Mouse (Mus musculus) hindbrain, embryonic 13.5 days (tissue): ENCODE measurements around the gene Dut. TPM values are rescaled to one million over a fixed set of nuclear protein-coding genes. Genes with fewer than 3 reads are reported as not detected.
"Not testable (repeated sequence)": the region's sequence is repeated elsewhere in the genome, so short reads cannot be mapped to it uniquely, and the experiment has no call there.

Experiments
- ATAC-seq: fragments of 200-750 bp; cut with Nextera tagmentation; 2 replicates; pipeline ENCODE4 v1.8.0; 2017; ENCODE audit warnings: moderate TSS enrichment; ENCODE audit not compliant: low FRiP score
- H3K27ac ChIP-seq: fragments of 300-500 bp; sonication (generic); 2 replicates; pipeline ENCODE4 v1.5.1; 2015; ENCODE audit warnings: inconsistent platforms, mild to moderate bottlenecking, moderate library complexity
- H3K27me3 ChIP-seq: fragments of 300-500 bp; sonication (generic); 2 replicates; pipeline ENCODE4 v1.6.1; 2015; ENCODE audit warnings: mild to moderate bottlenecking, inconsistent platforms
- H3K36me3 ChIP-seq: fragments of 300-500 bp; sonication (generic); 2 replicates; pipeline ENCODE4 v1.6.1; 2015; ENCODE audit warnings: mild to moderate bottlenecking, inconsistent platforms
- H3K4me1 ChIP-seq: fragments of 300-500 bp; sonication (generic); replicated peaks from 2 replicates; pipeline ENCODE4 v1.6.1; 2015; ENCODE audit warnings: inconsistent platforms
- H3K4me2 ChIP-seq: fragments of 300-500 bp; sonication (generic); 2 replicates; pipeline ENCODE4 v1.6.1; 2015; ENCODE audit warnings: inconsistent platforms, mild to moderate bottlenecking, moderate library complexity
- H3K4me3 ChIP-seq: fragments of 300-500 bp; sonication (generic); 2 replicates; pipeline ENCODE4 v1.5.1; 2015; ENCODE audit warnings: mild to moderate bottlenecking, inconsistent platforms
- H3K9ac ChIP-seq: fragments of 300-500 bp; sonication (generic); 2 replicates; pipeline ENCODE4 v1.6.1; 2015; ENCODE audit warnings: mild to moderate bottlenecking, inconsistent platforms
- H3K9me3 ChIP-seq: fragments of 300-500 bp; sonication (generic); 2 replicates; pipeline ENCODE4 v1.6.1; 2016; ENCODE audit warnings: inconsistent platforms
- WGBS: fragments of 180-500 bp; shearing (Covaris S2); methylation state at CpG from one replicate; pipeline ENCODE4 v1.1.7; 2015; 5-methylcytosine and 5-hydroxymethylcytosine counted together
- polyA plus RNA-seq: library from polyadenylated mRNA; unstranded; fragments of >200 nt; fragmentation: Nextera tagmentation; extraction: Ambion mirVana; gene quantifications from 2 replicates; pipeline ENCODE4 v1.2.1, GENCODE M21; 2015

Dut gene
- polyA plus RNA-seq, 1 experiment from 2014 or later, result 75.4 TPM

GRCm38 (mm10) chr2:125259230-125260120 is 12.5 kb downstream of the Dut start:
- no peak for ATAC-seq
- peaks cover 11% of the 10 kb centered on the region for H3K4me1 ChIP-seq
- H3K4me3 ChIP-seq, result no peak overlapping the region
- H3K36me3 ChIP-seq, result peaks cover 21% of the 10 kb centered on the region
- H3K4me2 ChIP-seq, result no peak overlapping the region
- H3K27ac ChIP-seq, result no peak overlapping the region
- 87% methylated on average over 14 of the region's 14 CpGs for WGBS
- H3K9ac ChIP-seq, result no peak overlapping the region
- 0 out of 2 replicates have a peak, but pooled peaks cover 3% of the 10 kb centered on the region for H3K9me3 ChIP-seq
- H3K27me3 ChIP-seq, result no peaks in the 10 kb centered on the region

DNA sequence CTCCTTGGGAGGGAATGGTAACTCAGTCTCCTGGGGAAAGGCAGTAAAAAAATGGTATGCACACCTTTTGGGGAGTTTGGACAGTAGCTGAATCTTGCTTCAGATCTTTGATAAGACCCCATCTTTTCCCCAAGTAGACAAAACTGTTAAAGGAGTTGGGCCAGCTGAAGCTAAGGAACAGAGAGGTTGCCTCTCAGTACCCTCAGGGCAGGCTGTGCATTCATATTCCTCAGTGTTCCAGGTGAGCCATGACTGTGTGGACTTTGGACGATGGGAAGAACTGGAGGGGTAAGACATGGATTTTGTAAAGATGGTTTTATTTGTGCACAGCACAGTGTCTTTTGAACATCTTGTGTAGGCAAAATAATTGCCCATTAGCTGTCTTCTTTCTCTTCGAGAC is 13.3 kb downstream of the Dut start:
- Histone ChIP-seq H3K4me1 (peaks cover 11% of the 10 kb centered on the region), H3K27me3 (no peaks in the 10 kb centered on the region), H3K27ac (no peak overlapping the region), H3K4me2 (no peak overlapping the region), H3K9ac (no peak overlapping the region), H3K4me3 (no peak overlapping the region), H3K9me3 (no peaks in the 10 kb centered on the region), H3K36me3 (peaks cover 18% of the 10 kb centered on the region)
- ATAC-seq, result no peak
- 92% methylated on average over 2 of the region's 2 CpGs for WGBS

DNA sequence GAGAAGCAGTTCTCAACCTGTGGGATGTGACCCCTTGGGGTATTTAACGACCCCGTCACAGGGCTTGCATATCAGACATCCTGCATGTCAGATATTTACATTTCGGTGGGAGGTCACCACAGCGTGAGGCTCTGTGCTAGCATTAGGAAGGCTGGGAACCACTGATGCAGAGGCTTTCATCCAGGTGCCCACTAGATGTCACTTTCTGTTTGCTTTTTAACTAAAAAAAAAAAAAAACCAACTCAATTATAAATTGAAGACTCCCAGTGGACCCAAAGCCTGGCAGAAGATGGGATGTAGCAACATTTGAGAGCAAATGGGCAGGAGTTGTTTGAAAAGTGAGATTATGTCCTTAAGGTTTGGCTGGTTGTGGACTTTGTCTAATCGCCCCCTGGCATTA is 16.1 kb downstream of the Dut start:
- H3K9me3 ChIP-seq, result no peaks in the 10 kb centered on the region
- H3K4me2 ChIP-seq, result no peak overlapping the region
- H3K27me3 ChIP-seq, result no peaks in the 10 kb centered on the region
- 25% methylated on average over 5 of the region's 5 CpGs for WGBS
- peak; percentile 55; the same call in 1 of the 2 replicates for ATAC-seq
- no peak overlapping the region for H3K27ac ChIP-seq
- no peak overlapping the region for H3K4me3 ChIP-seq
- H3K36me3 ChIP-seq, result peaks cover 2% of the 10 kb centered on the region; the same call in 1 of the 2 replicates
- no peak overlapping the region for H3K9ac ChIP-seq
- H3K4me1 ChIP-seq, result peaks cover 11% of the 10 kb centered on the region

GRCm38 (mm10) chr2:125263753-125264152 is 16.8 kb downstream of the Dut start:
- no peaks in the 10 kb centered on the region for H3K27me3 ChIP-seq
- no peak for ATAC-seq
- no peaks in the 10 kb centered on the region for H3K9me3 ChIP-seq
- H3K27ac ChIP-seq, result 0 out of 2 replicates have a peak overlapping the region, but pooled peaks have one; percentile 20
- H3K4me3 ChIP-seq, result no peak overlapping the region
- H3K4me2 ChIP-seq, result no peak overlapping the region
- peaks cover 11% of the 10 kb centered on the region for H3K4me1 ChIP-seq
- no peak overlapping the region for H3K9ac ChIP-seq
- 15% methylated on average over 9 of the region's 9 CpGs for WGBS
- no peaks in the 10 kb centered on the region for H3K36me3 ChIP-seq

DNA sequence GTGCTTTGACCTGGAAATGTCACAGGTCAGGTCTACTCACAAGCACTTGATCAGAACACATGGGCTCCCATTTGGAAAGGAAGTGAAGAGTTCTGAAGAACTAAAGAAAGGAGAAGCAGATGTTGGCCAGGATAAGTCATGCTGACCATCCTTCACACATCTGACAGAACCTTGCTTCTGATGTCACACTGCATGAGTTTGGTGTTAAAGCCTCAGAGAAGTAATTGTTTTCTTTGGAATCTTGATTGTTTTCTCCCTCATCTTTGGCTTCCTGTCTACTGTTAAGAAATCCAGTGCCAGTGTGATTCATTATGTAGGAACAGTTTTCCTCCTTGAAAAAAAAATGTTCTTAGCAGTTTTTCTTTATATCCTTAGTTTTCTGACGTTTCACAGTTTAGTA is 21.9 kb downstream of the Dut start:
- Histone ChIP-seq H3K4me1 (peaks cover 6% of the 10 kb centered on the region; the same call in 1 of the 2 replicates), H3K9ac (no peak overlapping the region), H3K4me2 (no peak overlapping the region), H3K9me3 (0 out of 2 replicates have a peak, but pooled peaks cover 3% of the 10 kb centered on the region), H3K4me3 (no peak overlapping the region), H3K27me3 (no peaks in the 10 kb centered on the region), H3K27ac (no peak overlapping the region), H3K36me3 (no peaks in the 10 kb centered on the region)
- 92% methylated on average over 1 of the region's 1 CpGs for WGBS
- no peak for ATAC-seq

DNA sequence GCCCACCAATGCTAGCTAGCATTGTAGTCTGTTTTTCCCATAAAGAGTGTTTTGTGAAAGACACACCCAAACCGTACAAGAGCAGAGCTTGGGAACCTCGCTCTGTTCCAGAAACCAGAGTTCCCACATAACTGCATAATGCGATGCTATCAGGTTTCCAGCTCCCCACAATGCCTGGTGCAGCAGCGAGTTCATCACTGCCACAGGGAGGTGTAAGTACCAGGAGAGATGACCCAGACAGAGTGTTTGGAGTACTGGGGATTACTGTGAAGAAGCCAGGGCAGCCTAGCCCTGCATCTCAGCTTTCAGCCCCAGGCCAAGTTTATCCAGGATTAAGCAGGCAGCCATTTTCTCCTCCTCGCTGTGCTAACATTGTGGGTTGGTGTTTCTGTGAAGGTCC is 28.6 kb downstream of the Dut start:
- Histone ChIP-seq H3K36me3 (no peaks in the 10 kb centered on the region), H3K9me3 (0 out of 2 replicates have a peak, but pooled peaks cover 3% of the 10 kb centered on the region), H3K27me3 (no peaks in the 10 kb centered on the region), H3K4me3 (no peak overlapping the region), H3K4me2 (no peak overlapping the region), H3K27ac (no peak overlapping the region), H3K9ac (no peak overlapping the region), H3K4me1 (no peaks in the 10 kb centered on the region)
- no peak for ATAC-seq
- WGBS, result 72% methylated on average over 5 of the region's 5 CpGs

DNA sequence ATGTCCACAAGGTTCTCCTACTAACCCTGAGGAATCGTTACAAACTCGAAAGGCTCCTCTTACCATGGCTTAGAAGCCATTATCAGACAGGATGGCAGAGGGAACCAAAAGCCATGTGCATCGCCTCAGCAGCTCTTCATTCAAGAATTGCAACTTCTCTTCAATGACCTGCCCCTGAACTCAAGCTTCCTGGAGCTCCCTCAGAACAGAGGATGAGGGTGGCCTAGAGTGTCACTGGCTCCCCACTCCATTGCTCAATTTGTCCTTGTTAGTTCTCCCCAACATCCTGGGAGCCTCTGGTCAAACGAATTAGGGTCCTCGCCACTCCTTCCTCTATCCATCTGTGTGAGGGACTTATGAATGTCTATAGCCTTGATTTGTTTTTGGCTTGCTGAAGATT is 29.7 kb downstream of the Dut start:
- Histone ChIP-seq H3K9ac (no peak overlapping the region), H3K36me3 (no peaks in the 10 kb centered on the region)
- ATAC-seq, result no peak

DNA sequence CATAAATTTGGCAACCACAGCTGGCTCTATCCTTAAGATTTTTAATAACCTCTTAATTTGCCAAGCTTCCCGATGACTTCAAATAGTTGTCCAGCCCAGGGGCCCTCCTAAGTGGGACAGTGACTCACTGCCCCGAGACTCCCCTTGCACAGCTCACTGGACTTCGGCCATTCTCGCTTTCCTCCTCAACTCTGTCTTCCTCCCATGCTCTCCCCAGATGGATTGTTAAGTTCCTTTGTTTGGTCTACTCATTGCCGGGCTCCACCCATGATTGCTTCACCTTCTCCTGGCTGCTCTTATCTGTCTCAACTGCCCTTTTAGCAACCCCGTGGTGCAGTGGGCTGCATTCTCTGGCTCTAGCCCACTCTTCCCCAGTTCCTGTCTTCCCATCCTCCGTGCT is 31.5 kb downstream of the Dut start:
- no peaks in the 10 kb centered on the region for H3K9me3 ChIP-seq
- H3K27ac ChIP-seq, result no peak overlapping the region
- no peak for ATAC-seq
- H3K4me3 ChIP-seq, result no peak overlapping the region
- H3K27me3 ChIP-seq, result no peaks in the 10 kb centered on the region
- WGBS, result 71% methylated on average over 7 of the region's 7 CpGs
- no peak overlapping the region for H3K9ac ChIP-seq
- H3K4me1 ChIP-seq, result no peaks in the 10 kb centered on the region
- H3K4me2 ChIP-seq, result no peak overlapping the region
- no peaks in the 10 kb centered on the region for H3K36me3 ChIP-seq

More for the DNA sequence above, 29.7 kb downstream of the Dut start:
- Histone ChIP-seq H3K4me3 (no peak overlapping the region), H3K4me2 (no peak overlapping the region), H3K27ac (no peak overlapping the region), H3K9me3 (no peaks in the 10 kb centered on the region), H3K27me3 (no peaks in the 10 kb centered on the region), H3K4me1 (no peaks in the 10 kb centered on the region)
- 85% methylated on average over 5 of the region's 5 CpGs for WGBS

DNA sequence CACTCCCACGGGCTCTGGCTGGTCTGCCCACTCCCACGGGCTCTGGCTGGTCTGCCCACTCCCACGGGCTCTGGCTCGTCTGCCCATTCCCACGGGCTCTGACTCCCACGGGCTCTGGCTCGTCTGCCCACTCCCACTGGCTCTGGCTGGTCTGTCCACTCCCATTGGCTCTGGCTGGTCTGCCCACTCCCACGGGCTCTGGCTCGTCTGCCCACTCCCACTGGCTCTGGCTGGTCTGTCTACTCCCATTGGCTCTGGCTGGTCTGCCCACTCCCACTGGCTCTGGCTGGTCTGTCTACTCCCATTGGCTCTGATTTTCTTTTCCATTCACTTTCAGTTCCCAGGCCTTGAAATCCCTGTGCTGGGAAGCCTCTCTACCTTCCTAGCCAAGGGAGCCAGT is 33.0 kb downstream of the Dut start:
- ATAC-seq, H3K27ac ChIP-seq, H3K4me2 ChIP-seq, H3K4me3 ChIP-seq, H3K36me3 ChIP-seq, H3K4me1 ChIP-seq, H3K27me3 ChIP-seq, H3K9ac ChIP-seq, H3K9me3 ChIP-seq: not testable (repeated sequence)
- WGBS, result 83% methylated on average over 9 of the region's 9 CpGs

GRCm38 (mm10) chr2:125282334-125283206 is 35.6 kb downstream of the Dut start:
- Histone ChIP-seq H3K4me2 (no peak overlapping the region), H3K27ac (no peak overlapping the region), H3K27me3 (no peaks in the 10 kb centered on the region), H3K4me1 (no peaks in the 10 kb centered on the region), H3K4me3 (no peak overlapping the region), H3K9ac (no peak overlapping the region), H3K36me3 (no peaks in the 10 kb centered on the region), H3K9me3 (no peaks in the 10 kb centered on the region)
- 79% methylated on average over 14 of the region's 14 CpGs for WGBS
- ATAC-seq, result no peak

- ATAC-seq, result no peak
- WGBS, result 69% methylated on average over 4 of the region's 4 CpGs
- H3K4me3 ChIP-seq, result no peak overlapping the region
- H3K27me3 ChIP-seq, result no peaks in the 10 kb centered on the region
- no peak overlapping the region for H3K4me2 ChIP-seq
- no peak overlapping the region for H3K27ac ChIP-seq
- no peak overlapping the region for H3K9ac ChIP-seq
- H3K9me3 ChIP-seq, result no peaks in the 10 kb centered on the region
- H3K36me3 ChIP-seq, result no peaks in the 10 kb centered on the region
- H3K4me1 ChIP-seq, result peaks cover 2% of the 10 kb centered on the region; the same call in 1 of the 2 replicates
These were observed 38.8 kb downstream of the Dut start for GRCm38 (mm10) chr2:125285777-125286176.

DNA sequence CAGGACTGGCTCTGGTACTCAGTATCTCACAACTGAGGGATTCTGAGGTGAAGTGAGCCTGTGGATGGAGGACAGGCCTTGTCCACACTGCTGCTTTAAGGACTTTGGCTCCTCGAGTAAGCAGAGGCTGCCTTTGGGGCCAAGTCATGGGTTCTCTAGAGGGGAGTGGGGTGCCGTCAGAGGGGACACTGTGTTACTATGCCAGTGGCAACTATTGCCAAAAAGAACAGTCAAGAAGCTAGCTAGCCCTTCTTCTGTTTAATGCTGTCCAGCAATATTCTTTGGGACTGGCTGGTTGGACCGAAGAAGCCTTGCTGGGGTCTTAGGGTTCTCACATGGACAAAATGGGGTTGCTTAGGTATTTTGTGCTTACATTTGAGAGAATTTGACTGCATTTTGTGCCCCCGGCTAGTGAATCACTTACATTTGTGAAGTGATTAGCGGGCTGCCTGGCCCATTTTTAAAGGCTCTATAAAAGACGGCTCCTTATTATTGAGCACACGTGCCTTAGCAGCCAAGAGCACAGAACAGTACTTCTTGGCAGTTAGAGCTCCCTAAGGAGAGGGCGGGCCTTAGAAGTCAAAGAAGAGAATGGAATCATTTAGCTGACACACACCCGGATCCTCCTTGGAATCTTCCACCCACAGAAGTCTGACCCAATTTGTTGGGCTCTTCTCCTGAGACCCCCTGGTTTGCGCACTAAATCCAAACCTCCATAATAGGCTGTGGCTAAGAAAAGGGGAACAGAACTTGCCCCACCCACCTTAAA is 43.4 kb downstream of the Dut start:
- Histone ChIP-seq H3K36me3 (no peaks in the 10 kb centered on the region), H3K9ac (no peak overlapping the region), H3K4me1 (peaks cover 3% of the 10 kb centered on the region; the same call in 1 of the 2 replicates), H3K27ac (no peak overlapping the region), H3K4me2 (no peak overlapping the region), H3K27me3 (no peaks in the 10 kb centered on the region), H3K9me3 (no peaks in the 10 kb centered on the region), H3K4me3 (no peak overlapping the region)
- ATAC-seq, result no peak
- 72% methylated on average over 10 of the region's 10 CpGs for WGBS
